Mouse (Mus musculus) left cerebral cortex, adult 11 months (tissue): ENCODE data around the gene Efna5.

Experiments
- DNase-seq: peaks from one replicate; pipeline ENCODE4 v3.0.0; 2022; ENCODE audit warnings: low spot score

Efna5 gene

GRCm38 (mm10) chr17:62787855-62788254 lies 93.3 kb downstream of the Efna5 start:
- DNase-seq, result no peak

- no peak for DNase-seq
Observed at GRCm38 (mm10) chr17:62786602-62786907, 94.6 kb downstream of the Efna5 start.

- DNase-seq, result no peak
Observed at GRCm38 (mm10) chr17:62785781-62786601, 95.1 kb downstream of the Efna5 start.

- no peak for DNase-seq
Observed at GRCm38 (mm10) chr17:62784274-62785171, 96.6 kb downstream of the Efna5 start.

GRCm38 (mm10) chr17:62783524-62784273 lies 97.4 kb downstream of the Efna5 start:
- peak; percentile 58 for DNase-seq

- DNase-seq, result no peak
Observed at GRCm38 (mm10) chr17:62782826-62783404, 98.2 kb downstream of the Efna5 start.

- DNase-seq, result no peak
Observed at GRCm38 (mm10) chr17:62781120-62781519, 100.0 kb downstream of the Efna5 start.

- DNase-seq, result no peak
Observed at GRCm38 (mm10) chr17:62777858-62778564, 103.1 kb downstream of the Efna5 start.

GRCm38 (mm10) chr17:62776710-62777109 lies 104.4 kb downstream of the Efna5 start:
- no peak for DNase-seq

- DNase-seq, result no peak
Observed at GRCm38 (mm10) chr17:62775976-62776375, 105.1 kb downstream of the Efna5 start.

- no peak for DNase-seq
Observed at GRCm38 (mm10) chr17:62775401-62775800, 105.7 kb downstream of the Efna5 start.

- DNase-seq, result no peak
Observed at GRCm38 (mm10) chr17:62774749-62775148, 106.4 kb downstream of the Efna5 start.

- DNase-seq, result no peak
Observed at GRCm38 (mm10) chr17:62766705-62767104, 114.4 kb downstream of the Efna5 start.

GRCm38 (mm10) chr17:62765165-62765564 lies 116.0 kb downstream of the Efna5 start:
- no peak for DNase-seq

GRCm38 (mm10) chr17:62756951-62757350 lies 124.2 kb downstream of the Efna5 start:
- DNase-seq, result no peak

GRCm38 (mm10) chr17:62755635-62756034 lies 125.5 kb downstream of the Efna5 start:
- DNase-seq, result no peak

- DNase-seq, result no peak
Observed at GRCm38 (mm10) chr17:62754638-62755037, 126.5 kb downstream of the Efna5 start.

GRCm38 (mm10) chr17:62752381-62752889 lies 128.7 kb downstream of the Efna5 start:
- DNase-seq, result no peak

- no peak for DNase-seq
Observed at GRCm38 (mm10) chr17:62750647-62751046, 130.5 kb downstream of the Efna5 start.

- no peak for DNase-seq
Observed at GRCm38 (mm10) chr17:62748803-62749619, 132.1 kb downstream of the Efna5 start.
